Mouse (Mus musculus): ENCODE measurements at regions not wholly inside any gene's neighbourhood (a gene's known extent, or its start where the extent isn't known, plus 50 kb on each side); places are given as distances from the start of the nearest gene placed in this dataset.
A peak's percentile ranks its signal among the peaks of the same experiment; 100 is the strongest.

DNA sequence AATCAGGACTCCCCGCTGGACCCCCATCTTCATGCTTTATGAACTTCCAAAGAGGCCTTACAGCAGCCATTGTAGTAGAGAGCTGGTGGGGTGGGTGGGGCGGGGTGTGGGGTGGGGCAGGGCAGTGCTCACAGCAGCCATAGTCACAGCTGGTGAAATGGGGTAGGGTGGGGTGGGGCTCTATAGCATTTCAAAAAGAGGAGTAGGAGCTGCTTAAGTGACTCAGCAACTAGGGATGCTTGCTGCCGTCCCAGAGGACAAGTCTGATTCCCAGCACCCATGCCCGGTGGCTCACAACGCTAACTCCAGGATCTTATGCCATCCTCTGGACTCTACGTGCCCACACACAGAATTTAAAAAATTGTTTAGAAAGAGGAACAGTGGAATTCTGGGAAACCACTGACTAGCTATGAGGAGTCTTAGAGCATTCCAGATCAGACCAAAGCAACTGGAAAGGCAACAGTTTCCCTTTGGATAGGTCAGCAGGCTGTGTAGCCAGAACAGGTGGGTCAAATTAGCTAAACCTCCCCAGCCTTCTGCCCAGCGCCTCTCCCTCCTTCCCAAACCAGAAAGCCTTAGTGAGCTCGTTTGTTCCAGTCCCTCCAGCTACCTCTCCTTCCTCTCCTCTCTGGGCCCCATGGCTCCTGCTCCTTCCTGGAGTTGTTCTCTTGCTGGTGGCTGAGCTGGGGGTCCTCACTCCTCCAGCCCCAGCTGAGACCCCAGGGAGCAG is 89.7 kb downstream of the Syf2 start:
- Histone ChIP-seq H3K27me3 (ENCODE audit: control insufficient read depth, insufficient read depth, low read length, poor library complexity, severe bottlenecking) (no peaks in the 10 kb centered on the region), H3K36me3 (ENCODE audit: control insufficient read depth, insufficient read depth, low read length, poor library complexity, severe bottlenecking) (no peaks in the 10 kb centered on the region)
- no peak for DNase-seq (ENCODE audit: low read depth, low spot score)

DNA sequence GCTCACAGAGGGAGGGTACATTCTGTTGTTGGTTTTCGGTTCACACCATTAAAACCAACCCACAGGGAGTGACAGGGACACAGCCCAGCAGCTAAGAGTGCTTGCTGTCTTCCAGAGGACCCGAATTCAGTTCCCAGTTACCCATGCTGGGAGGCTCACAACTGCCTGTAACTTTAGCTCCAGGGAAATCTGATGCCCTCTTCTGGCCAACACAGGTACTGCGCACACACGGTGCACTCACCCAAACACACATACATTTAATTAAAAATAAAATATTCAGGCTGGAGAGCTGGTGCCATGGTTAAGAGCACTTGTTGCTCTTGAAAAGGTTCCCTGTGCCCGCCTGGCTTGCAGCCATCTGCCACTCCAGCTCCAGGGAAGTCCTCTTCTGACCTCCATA is 92.5 kb downstream of the Syf2 start:
- DNase-seq (ENCODE audit: low read depth, low spot score): peak; percentile 26
- Histone ChIP-seq H3K27me3 (ENCODE audit: control insufficient read depth, insufficient read depth, low read length, poor library complexity, severe bottlenecking) (no peaks in the 10 kb centered on the region), H3K36me3 (ENCODE audit: control insufficient read depth, insufficient read depth, low read length, poor library complexity, severe bottlenecking) (no peaks in the 10 kb centered on the region)

DNA sequence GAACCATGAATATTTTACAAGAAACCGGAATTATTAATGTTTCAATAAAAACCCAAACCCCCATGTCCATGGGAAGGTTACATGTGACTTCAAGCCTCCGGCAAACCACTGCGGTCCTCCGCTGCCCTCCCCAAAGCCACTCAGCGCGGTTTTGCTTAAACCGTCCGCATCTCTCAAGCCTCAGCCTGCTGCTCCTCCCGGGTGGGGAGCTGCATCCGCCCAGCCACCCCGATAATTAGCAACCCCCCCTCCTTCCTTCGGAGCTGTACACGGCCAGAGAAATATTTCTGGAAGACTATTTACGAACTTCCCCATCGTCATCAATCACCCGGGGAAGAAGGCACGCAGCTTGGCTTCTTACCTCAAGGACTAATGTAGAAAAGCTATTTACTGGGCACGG is 94.7 kb upstream of the Runx3 start:
- Histone ChIP-seq H3K36me3 (ENCODE audit: control insufficient read depth, insufficient read depth, low read length, poor library complexity, severe bottlenecking) (no peaks in the 10 kb centered on the region), H3K27me3 (ENCODE audit: control insufficient read depth, insufficient read depth, low read length, poor library complexity, severe bottlenecking) (no peaks in the 10 kb centered on the region)
- DNase-seq (ENCODE audit: low read depth, low spot score): no peak

- Histone ChIP-seq H3K27me3 (ENCODE audit: control insufficient read depth, insufficient read depth, low read length, poor library complexity, severe bottlenecking) (no peaks in the 10 kb centered on the region), H3K36me3 (ENCODE audit: control insufficient read depth, insufficient read depth, low read length, poor library complexity, severe bottlenecking) (no peaks in the 10 kb centered on the region)
- DNase-seq (ENCODE audit: low read depth, low spot score): no peak
These were observed 93.3 kb upstream of the Runx3 start for GRCm38 (mm10) chr4:135027136-135027535.

DNA sequence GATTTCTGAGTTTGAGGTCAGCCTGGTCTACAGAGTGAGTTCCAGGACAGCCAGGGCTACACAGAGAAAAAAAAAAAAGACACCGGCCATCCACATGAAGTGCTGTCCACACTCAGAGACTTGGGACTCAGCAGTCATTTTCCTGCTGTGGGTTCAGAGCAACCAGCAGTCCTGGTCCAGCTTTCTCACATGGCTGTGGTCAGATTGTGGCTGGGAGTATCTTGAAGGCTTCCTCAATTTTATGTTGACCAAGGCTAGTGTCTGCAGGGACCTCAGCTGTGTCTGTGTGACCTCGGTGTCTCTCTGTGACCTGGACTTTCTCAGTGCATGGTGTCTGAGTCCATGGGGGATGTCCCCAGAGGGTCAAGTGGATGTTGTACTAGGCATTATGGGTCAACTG is 90.7 kb upstream of the Runx3 start:
- Histone ChIP-seq H3K36me3 (ENCODE audit: control insufficient read depth, insufficient read depth, low read length, poor library complexity, severe bottlenecking) (no peaks in the 10 kb centered on the region), H3K27me3 (ENCODE audit: control insufficient read depth, insufficient read depth, low read length, poor library complexity, severe bottlenecking) (no peaks in the 10 kb centered on the region)
- DNase-seq (ENCODE audit: low read depth, low spot score): no peak

DNA sequence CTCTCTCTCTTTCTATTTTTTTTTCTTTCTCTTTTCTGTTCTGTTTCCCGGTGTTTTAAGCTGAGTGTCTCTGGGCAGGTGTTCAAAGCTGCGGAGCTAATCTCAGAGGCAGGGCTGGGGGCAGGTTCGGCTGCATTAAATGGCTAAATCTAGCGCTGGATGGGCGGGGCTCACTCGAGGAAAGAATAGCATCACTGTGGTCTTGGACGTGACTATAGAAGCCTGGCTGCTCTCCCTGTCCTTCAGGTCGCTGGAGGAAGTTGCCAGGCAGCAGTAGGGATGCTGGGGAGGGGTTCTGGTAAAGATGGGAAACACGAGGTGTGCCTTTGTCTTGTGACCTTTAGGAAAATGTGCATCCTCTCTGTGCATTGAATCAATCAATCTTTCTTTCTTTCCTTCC is 88.0 kb upstream of the Runx3 start:
- H3K27me3 ChIP-seq (ENCODE audit: control insufficient read depth, insufficient read depth, low read length, poor library complexity, severe bottlenecking): no peaks in the 10 kb centered on the region
- H3K36me3 ChIP-seq (ENCODE audit: control insufficient read depth, insufficient read depth, low read length, poor library complexity, severe bottlenecking): no peaks in the 10 kb centered on the region
- no peak for DNase-seq (ENCODE audit: low read depth, low spot score)

GRCm38 (mm10) chr4:135033302-135033701 is 87.2 kb upstream of the Runx3 start:
- H3K27me3 ChIP-seq (ENCODE audit: control insufficient read depth, insufficient read depth, low read length, poor library complexity, severe bottlenecking): no peaks in the 10 kb centered on the region
- DNase-seq (ENCODE audit: low read depth, low spot score): no peak
- H3K36me3 ChIP-seq (ENCODE audit: control insufficient read depth, insufficient read depth, low read length, poor library complexity, severe bottlenecking): no peaks in the 10 kb centered on the region

GRCm38 (mm10) chr4:135034406-135034805 is 86.0 kb upstream of the Runx3 start:
- Histone ChIP-seq H3K36me3 (ENCODE audit: control insufficient read depth, insufficient read depth, low read length, poor library complexity, severe bottlenecking) (no peaks in the 10 kb centered on the region), H3K27me3 (ENCODE audit: control insufficient read depth, insufficient read depth, low read length, poor library complexity, severe bottlenecking) (no peaks in the 10 kb centered on the region)
- DNase-seq (ENCODE audit: low read depth, low spot score): peak; percentile 68

DNA sequence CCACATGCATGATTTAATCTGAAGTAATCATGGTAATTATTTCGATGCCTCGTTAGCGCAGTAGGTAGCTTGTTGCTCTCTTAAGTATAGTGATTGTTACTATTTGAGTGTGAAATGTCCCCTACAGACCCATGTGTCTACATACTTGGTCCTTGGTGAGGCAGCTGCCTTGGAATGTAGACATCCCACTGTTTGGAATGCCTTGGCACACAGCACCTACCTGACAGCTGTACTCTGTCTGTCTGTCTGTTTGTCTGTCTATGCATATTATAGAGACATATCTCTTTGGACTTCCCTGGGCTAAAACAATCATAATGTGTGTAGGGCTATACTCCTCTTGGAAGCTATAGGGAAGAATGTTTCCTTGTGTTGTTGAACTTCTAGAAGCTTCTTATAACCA is 83.7 kb upstream of the Runx3 start:
- Histone ChIP-seq H3K36me3 (ENCODE audit: control insufficient read depth, insufficient read depth, low read length, poor library complexity, severe bottlenecking) (no peaks in the 10 kb centered on the region), H3K27me3 (ENCODE audit: control insufficient read depth, insufficient read depth, low read length, poor library complexity, severe bottlenecking) (no peaks in the 10 kb centered on the region)
- DNase-seq (ENCODE audit: low read depth, low spot score): no peak

- peak; percentile 49 for DNase-seq (ENCODE audit: low read depth, low spot score)
- Histone ChIP-seq H3K36me3 (ENCODE audit: control insufficient read depth, insufficient read depth, low read length, poor library complexity, severe bottlenecking) (no peaks in the 10 kb centered on the region), H3K27me3 (ENCODE audit: control insufficient read depth, insufficient read depth, low read length, poor library complexity, severe bottlenecking) (no peaks in the 10 kb centered on the region)
These were observed 81.2 kb upstream of the Runx3 start for GRCm38 (mm10) chr4:135039234-135039633.

GRCm38 (mm10) chr4:135041921-135042320 is 78.5 kb upstream of the Runx3 start:
- no peak for DNase-seq (ENCODE audit: low read depth, low spot score)
- no peaks in the 10 kb centered on the region for H3K27me3 ChIP-seq (ENCODE audit: control insufficient read depth, insufficient read depth, low read length, poor library complexity, severe bottlenecking)
- H3K36me3 ChIP-seq (ENCODE audit: control insufficient read depth, insufficient read depth, low read length, poor library complexity, severe bottlenecking): no peaks in the 10 kb centered on the region

DNA sequence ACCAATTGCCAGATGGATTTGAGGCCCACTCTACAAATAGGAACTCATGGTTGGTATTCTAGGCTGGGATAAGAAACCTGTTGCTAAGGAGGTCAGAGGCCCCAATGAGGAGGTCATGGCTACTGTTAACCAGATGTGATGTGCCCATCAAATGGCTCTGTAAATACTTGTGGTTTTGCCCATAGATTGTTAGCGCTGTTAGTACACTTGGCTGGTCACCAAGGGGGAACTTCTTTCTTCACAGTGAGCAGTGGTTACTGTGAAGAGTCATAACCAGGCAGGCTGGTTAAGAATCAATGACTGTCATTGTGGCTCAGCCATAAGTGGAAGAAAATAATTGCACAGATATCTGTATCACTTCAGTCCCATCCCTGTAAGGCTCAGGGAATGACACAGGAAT is 78.0 kb upstream of the Runx3 start:
- Histone ChIP-seq H3K36me3 (ENCODE audit: control insufficient read depth, insufficient read depth, low read length, poor library complexity, severe bottlenecking) (no peaks in the 10 kb centered on the region), H3K27me3 (ENCODE audit: control insufficient read depth, insufficient read depth, low read length, poor library complexity, severe bottlenecking) (no peaks in the 10 kb centered on the region)
- DNase-seq (ENCODE audit: low read depth, low spot score): peak; percentile 14

- no peaks in the 10 kb centered on the region for H3K27me3 ChIP-seq (ENCODE audit: control insufficient read depth, insufficient read depth, low read length, poor library complexity, severe bottlenecking)
- DNase-seq (ENCODE audit: low read depth, low spot score): no peak
These were observed 75.4 kb upstream of the Runx3 start for GRCm38 (mm10) chr4:135045054-135045453.

GRCm38 (mm10) chr4:135046619-135047018 is 73.8 kb upstream of the Runx3 start:
- H3K27me3 ChIP-seq (ENCODE audit: control insufficient read depth, insufficient read depth, low read length, poor library complexity, severe bottlenecking): no peaks in the 10 kb centered on the region
- no peaks in the 10 kb centered on the region for H3K36me3 ChIP-seq (ENCODE audit: control insufficient read depth, insufficient read depth, low read length, poor library complexity, severe bottlenecking)
- DNase-seq (ENCODE audit: low read depth, low spot score): no peak

More at GRCm38 (mm10) chr4:135045054-135045453, 75.4 kb upstream of the Runx3 start:
- no peaks in the 10 kb centered on the region for H3K36me3 ChIP-seq (ENCODE audit: control insufficient read depth, insufficient read depth, low read length, poor library complexity, severe bottlenecking)

DNA sequence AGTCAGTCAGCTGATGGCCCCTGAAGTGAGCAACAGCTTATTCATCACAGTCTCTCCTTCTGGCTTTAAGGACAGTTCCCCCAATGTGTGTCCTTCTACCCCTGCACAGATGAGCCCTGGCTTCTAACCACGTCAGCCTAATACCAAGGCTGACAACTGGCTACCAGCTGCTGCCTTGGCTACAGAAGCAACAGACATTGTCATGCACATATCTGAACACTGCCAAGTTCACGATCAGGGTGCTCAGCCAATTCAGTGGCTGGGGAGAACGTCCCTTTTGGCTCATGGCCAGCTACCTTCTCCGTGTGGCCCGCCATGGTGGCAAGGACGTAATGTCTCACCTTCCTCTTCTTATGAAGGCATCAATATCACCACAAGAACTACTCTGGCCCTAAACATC is 73.2 kb upstream of the Runx3 start:
- Histone ChIP-seq H3K27me3 (ENCODE audit: control insufficient read depth, insufficient read depth, low read length, poor library complexity, severe bottlenecking) (no peaks in the 10 kb centered on the region), H3K36me3 (ENCODE audit: control insufficient read depth, insufficient read depth, low read length, poor library complexity, severe bottlenecking) (no peaks in the 10 kb centered on the region)
- no peak for DNase-seq (ENCODE audit: low read depth, low spot score)

- Histone ChIP-seq H3K27me3 (ENCODE audit: control insufficient read depth, insufficient read depth, low read length, poor library complexity, severe bottlenecking) (no peaks in the 10 kb centered on the region), H3K36me3 (ENCODE audit: control insufficient read depth, insufficient read depth, low read length, poor library complexity, severe bottlenecking) (no peaks in the 10 kb centered on the region)
- DNase-seq (ENCODE audit: low read depth, low spot score): no peak
These were observed 72.7 kb upstream of the Runx3 start for GRCm38 (mm10) chr4:135047771-135048170.
